Mouse (Mus musculus) limb, embryonic 14.5 days (tissue): ENCODE measurements at regions not wholly inside any gene's neighbourhood (a gene's known extent, or its start where the extent isn't known, plus 50 kb on each side); places are given as distances from the start of the nearest gene placed in this dataset.
"Not testable (repeated sequence)": the region's sequence is repeated elsewhere in the genome, so short reads cannot be mapped to it uniquely, and the experiment has no call there.

Experiments used
- ATAC-seq: fragments of 200-750 bp; cut with Nextera tagmentation; 2 replicates; pipeline ENCODE4 v1.8.0; 2017; ENCODE audit warnings: low read depth, moderate number of reproducible peaks, moderate TSS enrichment; ENCODE audit not compliant: low FRiP score
- DNase-seq: peaks from one replicate; pipeline ENCODE4 v3.0.0-alpha.2; 2015; ENCODE audit warnings: low spot score
- H3K27ac ChIP-seq: fragments of 300-500 bp; sonication (generic); replicated peaks from 2 replicates; pipeline ENCODE4 v1.5.1; 2014; ENCODE audit warnings: low read depth, mild to moderate bottlenecking, low read length, moderate library complexity, mixed read lengths
- H3K27me3 ChIP-seq: fragments of 300-500 bp; sonication (generic); 2 replicates; pipeline ENCODE4 v1.6.1; 2014; ENCODE audit warnings: low read length, mixed read lengths; ENCODE audit not compliant: control insufficient read depth, insufficient read depth
- H3K36me3 ChIP-seq: fragments of 300-500 bp; sonication (generic); 2 replicates; pipeline ENCODE4 v1.6.1; 2014; ENCODE audit warnings: mild to moderate bottlenecking, low read length, moderate library complexity, mixed read lengths; ENCODE audit not compliant: control insufficient read depth, insufficient read depth
- H3K4me1 ChIP-seq: fragments of 300-500 bp; sonication (generic); 2 replicates; pipeline ENCODE4 v1.6.1; 2014; ENCODE audit warnings: antibody characterized with exemption, low read length, mixed read lengths; ENCODE audit not compliant: control insufficient read depth, insufficient read depth
- H3K4me2 ChIP-seq: fragments of 300-500 bp; sonication (generic); replicated peaks from 2 replicates; pipeline ENCODE4 v1.6.1; 2014; ENCODE audit warnings: low read depth, mild to moderate bottlenecking, low read length, moderate library complexity; ENCODE audit not compliant: severe bottlenecking
- H3K4me3 ChIP-seq: fragments of 300-500 bp; sonication (generic); replicated peaks from 2 replicates; pipeline ENCODE4 v1.5.1; 2014; ENCODE audit warnings: low read length
- H3K9ac ChIP-seq: fragments of 300-500 bp; sonication (generic); 2 replicates; pipeline ENCODE4 v1.6.1; 2014; ENCODE audit warnings: mild to moderate bottlenecking, low read depth, low read length, moderate library complexity; ENCODE audit not compliant: severe bottlenecking
- H3K9me3 ChIP-seq: fragments of 300-500 bp; sonication (generic); 2 replicates; pipeline ENCODE4 v1.6.1; 2016; ENCODE audit warnings: low read length; ENCODE audit not compliant: control insufficient read depth
- POLR2A ChIP-seq: fragments of 200-500 bp; IDR thresholded peaks from 2 replicates; pipeline ENCODE4 v1.8.0; 2012; ENCODE audit warnings: inconsistent platforms, mild to moderate bottlenecking, moderate library complexity, borderline replicate concordance; ENCODE audit not compliant: insufficient read depth, insufficient read length; ENCODE audit errors: extremely low read depth
- WGBS: fragments of 180-500 bp; shearing (Covaris S2); extraction: QIAGEN DNeasy Blood & Tissue Kit; methylation state at CpG from one replicate; pipeline ENCODE4 v1.1.7; 2014; 5-methylcytosine and 5-hydroxymethylcytosine counted together

GRCm38 (mm10) chr12:10536239-10536638 lies 145.7 kb downstream of the Rdh14 start:
- ATAC-seq (no peak), DNase-seq (no peak)
- no peaks in the 10 kb centered on the region for H3K4me1 ChIP-seq
- no peak for TF ChIP-seq POLR2A
- no peak overlapping the region for H3K27ac ChIP-seq
- no peaks in the 10 kb centered on the region for H3K27me3 ChIP-seq
- H3K4me3 ChIP-seq, result no peak overlapping the region
- WGBS, result 71% methylated on average over 12 of the region's 12 CpGs
- no peaks in the 10 kb centered on the region for H3K36me3 ChIP-seq
- no peak overlapping the region for H3K4me2 ChIP-seq
- no peak overlapping the region for H3K9ac ChIP-seq
- H3K9me3 ChIP-seq, result no peaks in the 10 kb centered on the region

GRCm38 (mm10) chr12:10537069-10537468 lies 146.5 kb downstream of the Rdh14 start:
- DNase-seq (peak; percentile 84), ATAC-seq (peak; percentile 67; the same call in 1 of the 2 replicates)
- Histone ChIP-seq H3K4me2 (no peak overlapping the region), H3K4me3 (no peak overlapping the region), H3K9ac (no peak overlapping the region), H3K27ac (no peak overlapping the region), H3K27me3 (no peaks in the 10 kb centered on the region), H3K4me1 (no peaks in the 10 kb centered on the region), H3K9me3 (no peaks in the 10 kb centered on the region), H3K36me3 (no peaks in the 10 kb centered on the region)
- TF ChIP-seq POLR2A, result no peak
- WGBS, result under 1% methylated on average over 4 of the region's 4 CpGs

- Histone ChIP-seq H3K27me3 (no peaks in the 10 kb centered on the region), H3K36me3 (no peaks in the 10 kb centered on the region), H3K9ac (no peak overlapping the region), H3K4me1 (peaks cover 7% of the 10 kb centered on the region; the same call in 1 of the 2 replicates), H3K27ac (0 out of 2 replicates have a peak overlapping the region, but pooled peaks have one; percentile 46), H3K9me3 (no peaks in the 10 kb centered on the region), H3K4me3 (no peak overlapping the region), H3K4me2 (no peak overlapping the region)
- no peak for TF ChIP-seq POLR2A
- DNase-seq, result peak; percentile 69
- peak; percentile 53; the same call in 1 of the 2 replicates for ATAC-seq
- 28% methylated on average over 1 of the region's 1 CpGs for WGBS
Measured at GRCm38 (mm10) chr12:10549481-10550201, 159.1 kb downstream of the Rdh14 start.

GRCm38 (mm10) chr12:10554701-10555100 lies 164.1 kb downstream of the Rdh14 start:
- H3K4me1 ChIP-seq, ATAC-seq, H3K27ac ChIP-seq, H3K27me3 ChIP-seq, H3K4me2 ChIP-seq, H3K9ac ChIP-seq, H3K36me3 ChIP-seq, H3K9me3 ChIP-seq, DNase-seq, H3K4me3 ChIP-seq: not testable (repeated sequence)
- 96% methylated on average over 1 of the region's 1 CpGs for WGBS

- Histone ChIP-seq H3K9ac (no peak overlapping the region), H3K4me1 (no peaks in the 10 kb centered on the region), H3K27ac (no peak overlapping the region), H3K36me3 (no peaks in the 10 kb centered on the region), H3K9me3 (no peaks in the 10 kb centered on the region), H3K4me2 (no peak overlapping the region), H3K4me3 (no peak overlapping the region), H3K27me3 (no peaks in the 10 kb centered on the region)
- no peak for ATAC-seq
- 43% methylated on average over 1 of the region's 1 CpGs for WGBS
- TF ChIP-seq POLR2A, result no peak
- DNase-seq, result no peak
Measured at GRCm38 (mm10) chr12:10562966-10563365, 172.4 kb downstream of the Rdh14 start.
